Mouse (Mus musculus) kidney, postnatal 4 days (tissue): ENCODE results near the gene Cd151.
"Not testable (repeated sequence)": the region's sequence is repeated elsewhere in the genome, so short reads cannot be mapped to it uniquely, and the experiment has no call there.

Source experiments
- DNase-seq, 2 experiments: peaks; one replicate each; pipeline ENCODE4 v3.0.0; 2021; ENCODE audit warnings: mixed read lengths in 2 of 2

The Cd151 gene

DNA sequence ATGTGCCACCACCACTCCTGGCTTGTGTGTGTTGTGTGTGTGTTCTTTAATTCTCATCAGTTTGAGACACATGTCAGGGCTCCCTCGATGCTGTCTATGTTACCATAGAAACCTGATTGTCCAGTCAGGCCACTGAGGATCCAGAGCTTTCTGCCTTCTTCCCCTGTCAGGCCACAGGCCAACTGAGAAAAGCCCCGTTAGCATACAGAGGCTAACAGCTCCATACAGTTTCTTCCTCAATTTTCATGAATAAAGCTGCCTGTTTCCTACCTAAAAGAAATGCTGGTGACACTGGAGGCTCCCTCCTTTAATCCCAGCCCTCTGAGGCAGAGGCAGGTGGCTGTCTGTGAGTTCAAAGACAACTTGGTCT, 30.7 kb upstream of the Cd151 start:
- no peak for DNase-seq

DNA sequence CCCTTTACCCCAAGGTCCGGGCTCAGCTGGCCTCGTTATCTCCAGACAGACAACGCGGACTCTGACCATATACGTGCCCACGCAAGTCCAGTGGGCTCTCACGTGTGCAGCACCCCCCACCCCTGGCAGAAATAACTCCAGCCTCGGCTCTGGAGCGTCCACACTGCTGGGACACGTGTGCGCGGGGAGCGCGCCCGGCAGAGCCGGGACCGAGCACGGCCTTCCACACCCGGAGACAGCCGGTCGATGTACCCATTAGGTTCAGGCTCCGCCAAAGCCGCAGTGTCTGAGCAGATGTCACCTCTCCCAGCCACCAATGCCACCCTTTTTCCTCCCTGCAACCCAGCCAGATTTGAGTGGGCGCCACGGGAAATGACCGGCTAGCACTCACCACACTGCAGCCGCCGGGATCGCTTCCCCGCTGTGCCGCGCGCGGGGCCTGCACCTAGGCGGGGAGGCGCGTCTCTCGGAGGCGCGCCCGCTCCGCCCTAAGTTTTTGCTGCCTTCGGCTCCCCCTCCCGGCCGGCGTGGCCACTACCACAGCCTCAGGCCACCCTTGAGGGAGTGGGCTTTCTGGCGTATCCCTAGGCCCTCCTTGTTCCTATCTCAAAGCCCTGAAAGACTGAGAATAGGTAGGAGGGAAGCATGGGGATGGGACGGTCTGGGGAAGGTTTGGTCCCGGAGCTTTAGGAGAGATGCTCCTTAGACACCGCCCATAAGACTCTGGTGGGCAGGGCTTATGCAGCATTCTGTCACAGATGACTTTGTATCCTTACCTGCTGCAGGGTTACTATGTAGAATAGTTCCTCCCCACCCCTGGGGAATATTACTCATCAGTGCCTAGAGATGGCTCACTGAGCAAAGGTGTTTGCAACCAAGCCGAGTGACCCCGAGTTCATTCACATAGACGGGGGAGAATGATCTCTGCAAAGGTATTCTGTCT, 29.7 kb upstream of the Cd151 start, which contains the start of gene Slc25a22:
Slc25a22 (minus strand) TSS at position 715 of the 943 bp plus-strand sequence.
- peak; percentile 87 to 92 for DNase-seq

DNA sequence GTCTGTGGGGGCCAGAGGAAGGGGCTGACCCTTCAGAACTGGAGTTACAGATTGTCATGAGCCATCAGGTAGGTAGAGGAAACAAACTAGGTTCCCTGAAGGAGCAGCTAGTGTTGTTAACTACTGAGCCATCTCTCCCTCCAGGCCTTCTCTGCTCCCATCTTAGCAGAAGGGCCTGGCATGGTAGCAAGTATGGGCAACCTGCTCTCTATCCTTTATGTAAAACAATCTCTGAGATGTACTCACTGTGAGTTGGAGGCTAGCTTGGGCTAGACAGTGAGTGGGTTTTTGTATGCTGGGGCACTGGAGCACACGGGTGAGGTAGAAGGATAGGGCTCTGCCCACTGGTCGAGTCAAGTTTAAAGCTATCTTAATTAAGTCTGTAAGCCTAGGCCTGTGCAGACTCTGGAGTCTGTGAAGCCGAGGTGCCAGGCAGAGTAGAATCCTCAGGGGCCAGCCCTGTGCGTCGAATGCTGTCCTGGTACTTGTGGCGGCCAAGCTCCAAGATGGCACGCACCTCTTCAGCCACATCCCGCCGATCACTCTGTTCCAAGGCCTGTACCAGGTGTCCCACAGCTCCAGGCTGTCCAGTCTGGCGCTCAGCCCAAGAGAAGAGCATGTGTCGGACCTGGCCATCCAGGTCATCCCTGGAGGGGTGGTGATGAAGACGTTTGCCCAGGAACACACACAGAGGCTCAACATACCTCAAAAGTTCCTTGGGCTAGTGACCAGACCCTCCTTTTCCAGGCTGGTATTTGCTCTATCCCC, 28.8 kb upstream of the Cd151 start:
- DNase-seq = no peak

DNA sequence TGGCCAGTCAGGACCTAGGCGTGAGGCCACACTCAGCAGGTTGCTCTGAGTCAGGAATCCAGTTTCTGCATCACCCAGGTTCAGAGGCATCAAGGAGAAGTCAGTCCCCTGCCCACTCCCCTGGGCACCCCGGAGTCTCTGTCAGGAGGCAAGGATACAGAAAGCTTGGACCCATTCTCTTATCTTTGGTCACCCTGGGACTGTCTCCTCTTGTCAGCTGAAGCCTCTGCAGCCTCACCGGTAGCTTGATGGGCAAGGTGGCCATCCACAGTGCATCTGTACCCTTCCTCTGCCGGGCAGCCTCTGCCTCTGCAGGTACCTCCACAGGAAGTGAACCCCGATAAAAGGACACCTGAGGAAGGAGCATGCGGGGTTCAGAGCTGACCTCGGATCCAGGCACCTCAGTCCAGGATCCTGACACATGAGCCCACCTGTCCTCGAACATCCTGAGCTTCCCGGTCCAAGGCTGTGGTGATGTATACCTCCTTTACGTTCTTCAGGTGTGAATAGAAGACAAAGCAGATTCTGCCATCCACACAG, 28.0 kb upstream of the Cd151 start:
- DNase-seq = no peak

DNA sequence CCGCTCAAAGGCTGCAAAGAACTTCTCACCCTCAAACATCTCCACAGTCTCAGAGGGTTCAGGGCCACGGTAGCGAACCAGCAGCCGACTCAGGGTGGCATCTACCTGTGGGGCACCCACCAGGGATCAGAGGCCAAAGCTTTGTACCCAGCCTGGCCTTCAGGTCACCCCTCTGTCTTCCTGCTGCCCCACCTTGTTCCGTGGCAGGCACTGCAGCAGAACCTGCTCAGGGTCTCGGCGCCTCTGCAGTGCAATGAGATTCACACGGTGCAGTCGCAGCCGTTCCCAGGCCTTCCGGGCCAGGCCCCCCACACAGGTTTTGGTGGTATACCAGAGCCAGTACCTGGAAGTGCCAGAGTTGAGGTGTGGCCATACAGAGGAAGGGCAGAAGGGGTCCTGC, 27.4 kb upstream of the Cd151 start:
- no peak for DNase-seq

DNA sequence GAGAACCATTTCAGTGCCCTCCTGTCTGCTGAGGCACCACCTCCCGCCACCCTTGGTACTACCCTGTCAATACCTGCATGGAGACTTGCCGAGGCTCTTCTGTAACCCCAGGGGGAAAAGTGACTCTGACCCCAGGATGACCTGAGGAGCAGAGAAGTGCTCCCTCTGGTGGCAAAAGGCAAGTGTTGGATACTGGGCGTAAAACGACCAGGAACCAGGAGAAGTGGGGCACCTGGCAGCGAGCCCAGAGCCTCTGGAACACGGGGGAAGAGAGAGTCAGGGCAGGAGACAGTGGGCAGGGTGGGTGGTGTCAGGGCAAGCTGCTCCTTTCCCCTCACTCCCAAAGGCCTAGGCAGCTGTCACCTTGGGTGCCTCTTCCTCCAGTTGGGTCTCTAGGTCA, 26.6 kb upstream of the Cd151 start:
- peak; percentile 76 to 83 for DNase-seq

DNA sequence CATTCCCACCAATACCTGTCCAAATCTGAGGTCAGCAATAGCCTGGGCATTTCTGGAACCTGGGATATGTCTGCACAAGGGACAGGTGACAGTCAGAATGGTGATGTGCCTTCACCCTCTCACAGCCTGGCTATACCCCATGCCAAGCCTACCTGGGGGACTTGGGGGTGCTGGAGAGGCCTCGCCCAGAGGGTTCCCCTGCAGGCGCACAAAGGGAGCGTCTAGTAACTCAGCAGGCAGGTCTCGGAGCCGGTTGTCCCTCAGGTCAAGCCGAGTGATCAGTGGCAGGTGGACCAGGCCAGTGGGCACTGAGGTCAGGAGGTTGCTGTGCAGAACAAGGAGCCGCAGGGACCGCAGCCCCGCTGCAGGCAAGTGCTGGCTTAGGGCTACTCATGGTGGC, 25.7 kb upstream of the Cd151 start:
- no peak for DNase-seq

DNA sequence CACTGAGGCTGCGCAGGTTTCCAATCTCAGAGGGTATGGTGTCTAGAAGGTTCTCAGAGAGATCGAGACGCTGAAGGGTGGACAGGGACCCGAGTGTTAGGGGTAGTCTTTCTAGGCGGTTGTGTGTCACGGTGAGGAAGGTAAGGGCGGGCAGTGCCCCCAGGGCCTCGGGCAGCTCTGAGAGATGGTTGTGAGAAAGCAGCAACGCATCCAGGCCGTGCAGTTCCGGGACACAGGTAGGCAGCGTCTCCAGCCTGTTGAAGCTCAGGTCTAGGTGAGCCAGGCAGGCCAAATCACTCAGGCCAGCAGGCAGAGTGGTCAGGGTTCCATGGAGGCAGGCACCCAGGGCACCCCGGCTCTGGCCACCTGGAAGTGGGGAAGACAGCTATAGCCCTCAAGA, 25.0 kb upstream of the Cd151 start:
- DNase-seq = no peak

DNA sequence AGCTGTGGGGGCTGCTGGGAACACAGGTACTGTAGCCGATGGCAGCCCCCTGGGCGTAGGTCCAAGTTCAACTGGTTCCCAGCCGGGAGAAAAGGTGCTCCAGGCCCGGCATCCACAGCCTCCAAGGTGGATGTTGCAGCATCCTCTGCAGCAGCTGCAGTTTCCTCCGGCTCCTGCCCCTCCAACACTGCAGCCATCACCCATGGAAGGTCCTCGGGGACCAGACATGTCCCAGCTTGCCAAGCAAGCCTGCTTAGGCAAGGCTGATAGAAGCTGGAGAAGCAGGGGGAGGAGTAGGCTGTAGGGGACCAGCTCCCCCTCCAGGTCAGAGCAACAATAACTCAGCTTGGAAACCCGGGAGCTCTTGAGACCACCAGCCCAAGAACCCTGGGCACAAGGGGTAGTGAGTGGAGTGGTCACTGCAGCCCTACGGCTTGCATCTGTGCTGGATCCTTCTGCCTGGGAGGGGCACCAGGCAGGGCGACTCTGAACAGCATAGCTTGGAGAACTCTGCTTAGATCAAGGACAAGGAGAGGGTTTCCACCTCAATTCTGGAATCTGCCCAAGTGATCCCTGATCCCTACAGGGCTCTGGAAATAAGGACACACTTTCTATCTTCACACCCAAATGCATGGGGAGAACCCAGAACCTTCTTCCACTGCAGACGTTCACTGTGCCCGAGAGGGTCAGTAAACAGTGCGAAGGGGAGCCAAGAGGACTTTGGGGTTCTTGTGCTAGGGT, 23.9 kb upstream of the Cd151 start:
- DNase-seq = peak in 1 of 2 experiments; percentile 63

DNA sequence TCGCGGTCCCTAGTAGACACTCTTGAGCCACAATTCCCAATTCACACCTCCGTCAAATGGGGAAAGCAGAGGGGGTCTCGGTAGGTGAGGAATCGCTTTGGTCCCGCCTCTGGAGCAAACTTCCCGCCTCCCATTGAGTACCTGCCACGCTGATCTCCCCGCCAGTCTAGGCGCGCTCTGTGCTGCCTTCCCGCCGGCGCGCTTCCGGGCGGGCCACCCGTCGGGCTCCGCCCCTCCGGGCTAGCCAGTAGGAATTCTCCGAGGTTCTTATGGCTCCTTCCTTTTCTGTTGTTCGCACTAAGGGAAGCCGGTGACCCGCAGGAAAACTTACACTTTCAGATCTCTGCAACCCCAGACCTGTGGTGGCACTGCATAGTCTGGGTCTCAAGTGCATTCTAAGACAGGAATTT, 23.4 kb upstream of the Cd151 start, which contains the start of gene Pidd1:
Pidd1 (minus strand) TSS at position 198 of the 410 bp plus-strand sequence.
- peak; percentile 80 to 87 for DNase-seq

DNA sequence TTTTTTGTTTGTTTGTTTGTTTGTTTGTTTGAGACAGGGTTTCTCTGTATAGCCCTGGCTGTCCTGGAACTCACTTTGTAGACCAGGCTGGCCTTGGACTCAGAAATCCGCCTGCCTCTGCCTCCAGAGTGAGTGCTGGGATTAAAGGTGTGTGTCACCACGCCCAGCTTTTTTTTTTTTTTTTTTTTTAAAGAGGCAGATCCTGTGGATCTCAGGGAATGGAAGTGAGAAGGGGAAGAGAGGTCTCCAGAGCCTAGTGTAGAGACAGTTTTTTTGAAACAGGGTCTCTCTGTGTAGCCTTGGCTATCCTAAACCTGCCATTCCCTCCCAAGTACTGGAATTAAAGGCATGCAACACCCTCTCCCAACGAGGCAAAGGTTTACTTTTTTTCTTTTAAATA, 20.8 kb upstream of the Cd151 start:
- DNase-seq = not testable (repeated sequence)

DNA sequence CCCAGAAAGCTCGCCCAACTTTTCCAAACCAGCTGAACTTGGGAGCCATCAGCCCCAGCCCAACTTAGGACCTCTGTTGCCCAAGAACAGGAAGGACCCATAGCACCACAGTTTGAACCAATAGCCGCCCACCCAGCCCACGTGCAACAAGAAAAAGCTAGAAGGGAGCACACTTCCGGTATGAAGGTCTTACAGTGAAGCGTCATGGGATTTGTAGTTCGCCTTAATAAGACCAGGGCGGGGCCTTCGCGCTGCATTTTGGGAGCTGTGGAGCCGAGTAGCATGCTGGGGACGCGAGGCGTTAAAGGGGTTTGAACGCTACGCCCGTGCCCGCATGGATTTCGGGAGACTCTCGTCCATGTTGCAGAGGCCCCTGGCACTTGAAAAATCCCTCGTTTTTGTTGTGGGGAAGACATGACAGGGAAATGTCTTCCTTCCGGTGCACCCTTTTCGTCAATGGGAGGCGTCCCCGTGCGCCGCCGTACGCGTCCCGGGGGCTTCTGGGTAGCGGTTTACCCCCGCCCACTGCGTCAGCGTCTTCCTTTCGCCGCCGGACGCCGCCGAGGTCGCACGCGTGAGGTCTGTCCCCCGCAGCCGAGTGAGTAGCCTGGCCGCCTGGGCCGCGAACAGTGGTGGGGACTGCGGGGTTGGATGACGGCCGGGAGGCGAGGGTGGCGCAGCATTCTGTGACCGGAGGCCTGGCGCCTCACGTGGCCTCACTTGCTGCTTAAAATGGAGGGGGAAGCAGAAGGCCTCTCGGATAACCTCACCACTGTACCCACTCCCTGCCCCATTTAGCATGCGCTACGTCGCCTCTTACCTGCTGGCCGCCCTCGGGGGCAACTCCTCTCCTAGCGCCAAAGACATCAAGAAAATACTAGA, 19.8 kb upstream of the Cd151 start, which contains the start of gene Rplp2:
Rplp2 (plus strand) TSS at position 261 of the 882 bp plus-strand sequence.
- DNase-seq = peak; percentile 94 to 97

DNA sequence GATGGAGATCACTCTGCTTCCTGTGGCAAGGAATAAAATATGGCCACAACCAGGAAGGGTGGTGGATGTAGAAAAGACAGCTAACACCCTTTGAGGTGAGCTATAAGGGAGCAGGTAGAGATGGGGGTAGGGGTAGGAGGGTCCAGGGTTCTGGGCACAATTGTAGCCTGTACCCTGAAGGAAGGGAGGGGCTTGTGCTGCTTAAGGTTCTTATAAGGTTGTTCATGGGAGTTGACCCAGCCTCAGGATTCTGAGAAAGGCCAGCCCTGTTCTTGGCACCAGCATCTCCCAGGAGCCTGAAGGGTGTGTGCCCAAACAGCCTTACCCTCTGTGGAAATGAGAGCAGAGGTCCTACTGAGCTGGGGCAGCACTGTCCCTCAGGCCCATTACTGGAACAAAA, 15.3 kb upstream of the Cd151 start:
- DNase-seq = no peak

DNA sequence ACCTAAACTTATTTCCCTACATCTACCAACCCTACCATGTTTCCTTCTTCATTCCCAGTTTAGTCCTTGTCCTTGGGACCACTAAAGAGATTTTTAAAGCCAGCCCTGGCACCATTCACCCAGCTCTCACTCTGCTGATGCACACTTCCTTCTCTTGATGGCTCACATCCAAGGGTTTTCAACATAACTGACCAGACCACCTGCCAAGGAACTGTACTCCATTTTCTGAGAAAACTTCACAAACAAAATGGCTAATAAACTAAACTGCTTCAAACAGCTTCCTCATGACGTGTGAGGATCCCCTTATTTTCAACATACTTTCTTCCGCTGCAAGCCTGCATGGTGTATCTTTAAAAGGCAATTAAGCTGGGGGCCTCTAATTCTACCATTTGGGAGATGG, 13.6 kb upstream of the Cd151 start:
- no peak for DNase-seq

DNA sequence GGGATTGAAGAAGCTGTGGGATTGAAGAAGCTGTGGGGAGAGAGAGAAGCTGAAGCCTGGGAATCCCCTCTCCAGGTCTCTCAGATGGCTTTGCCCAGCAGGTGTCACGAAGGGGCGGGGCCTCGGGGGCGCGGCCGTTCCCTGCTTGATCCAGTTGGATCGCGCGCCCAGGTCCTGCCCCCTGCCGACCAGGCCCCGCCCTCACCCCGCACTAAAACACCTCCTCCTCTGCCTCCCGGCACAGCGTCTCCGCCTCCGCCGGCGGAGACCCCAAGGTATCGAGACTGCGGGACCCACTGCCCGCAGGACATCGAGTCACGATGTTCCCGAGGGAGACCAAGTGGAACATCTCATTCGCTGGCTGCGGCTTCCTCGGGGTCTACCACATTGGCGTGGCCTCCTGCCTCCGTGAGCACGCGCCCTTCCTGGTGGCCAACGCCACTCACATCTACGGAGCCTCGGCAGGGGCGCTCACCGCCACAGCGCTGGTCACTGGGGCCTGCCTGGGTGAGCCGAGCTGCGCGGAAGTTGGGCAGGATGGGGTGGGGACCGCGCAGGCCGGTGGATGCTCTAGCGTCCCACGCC, 12.1 kb upstream of the Cd151 start, which contains the start of gene Pnpla2:
Pnpla2 (plus strand) TSS at position 232 of the 585 bp plus-strand sequence.
- peak; percentile 98 to 99 for DNase-seq

DNA sequence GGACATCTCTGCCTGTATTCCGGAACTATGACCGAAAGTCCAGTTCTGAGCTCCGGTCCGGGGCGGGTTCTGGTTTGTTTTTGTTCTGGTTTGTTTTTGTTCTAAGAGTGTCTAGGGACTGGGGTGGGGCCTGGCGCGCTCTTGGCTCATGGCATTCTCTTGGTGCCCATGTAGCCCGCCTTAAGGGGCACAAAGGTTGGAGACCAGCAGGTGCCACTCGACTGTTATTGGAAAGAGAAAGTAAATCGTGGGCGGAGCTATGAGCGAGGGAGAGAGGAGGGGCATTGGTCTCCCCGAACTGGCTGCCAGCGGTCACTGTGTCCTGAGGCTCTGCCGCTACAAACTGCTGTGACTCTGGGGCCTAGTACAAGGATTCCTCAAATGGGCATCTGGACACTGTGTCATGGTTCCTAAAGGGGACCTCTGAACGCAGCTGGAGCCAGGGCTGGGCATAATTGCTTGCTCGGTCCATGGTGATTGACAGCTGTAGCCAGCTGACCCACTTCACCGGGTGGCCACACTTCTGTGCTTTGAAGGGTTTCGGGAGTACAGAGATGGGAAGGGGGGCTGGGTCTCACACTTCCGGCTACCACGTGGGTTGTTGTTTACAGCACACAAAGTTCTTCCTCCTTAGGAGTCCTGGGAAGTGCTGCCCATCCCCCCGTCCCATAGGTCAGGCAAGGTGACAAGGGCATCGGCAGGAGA, 11.4 kb upstream of the Cd151 start:
- peak; percentile 74 to 84 for DNase-seq

DNA sequence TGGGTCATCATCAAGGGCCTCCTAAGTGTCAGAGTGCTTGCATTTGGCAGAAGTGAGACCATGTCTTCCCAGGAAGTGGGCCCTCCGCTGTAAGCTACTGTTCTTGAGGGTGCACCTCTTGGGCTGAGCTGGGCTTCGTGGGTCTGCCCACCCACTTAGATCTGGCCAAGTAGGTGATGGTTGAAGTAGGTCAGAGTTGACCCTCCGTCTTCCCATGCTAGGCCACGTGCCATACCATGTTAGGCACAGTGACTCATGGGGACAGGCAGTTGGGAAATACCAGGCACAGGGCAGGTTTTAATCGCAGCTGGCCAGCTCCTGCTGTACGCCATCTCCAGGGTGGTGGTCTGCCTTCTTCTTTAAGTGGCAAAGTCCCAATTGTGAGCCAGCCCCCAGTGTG, 10.5 kb upstream of the Cd151 start:
- no peak for DNase-seq

DNA sequence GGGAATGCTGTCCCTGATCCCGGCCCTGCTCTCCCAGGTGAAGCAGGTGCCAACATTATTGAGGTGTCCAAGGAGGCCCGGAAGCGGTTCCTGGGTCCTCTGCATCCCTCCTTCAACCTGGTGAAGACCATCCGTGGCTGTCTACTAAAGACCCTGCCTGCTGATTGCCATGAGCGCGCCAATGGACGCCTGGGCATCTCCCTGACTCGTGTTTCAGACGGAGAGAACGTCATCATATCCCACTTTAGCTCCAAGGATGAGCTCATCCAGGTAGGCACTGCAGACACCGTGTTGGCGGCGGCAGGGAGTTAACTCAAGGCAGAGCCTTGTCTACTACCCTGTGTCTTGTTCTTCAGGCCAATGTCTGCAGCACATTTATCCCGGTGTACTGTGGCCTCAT, 10.0 kb upstream of the Cd151 start:
- no peak for DNase-seq

DNA sequence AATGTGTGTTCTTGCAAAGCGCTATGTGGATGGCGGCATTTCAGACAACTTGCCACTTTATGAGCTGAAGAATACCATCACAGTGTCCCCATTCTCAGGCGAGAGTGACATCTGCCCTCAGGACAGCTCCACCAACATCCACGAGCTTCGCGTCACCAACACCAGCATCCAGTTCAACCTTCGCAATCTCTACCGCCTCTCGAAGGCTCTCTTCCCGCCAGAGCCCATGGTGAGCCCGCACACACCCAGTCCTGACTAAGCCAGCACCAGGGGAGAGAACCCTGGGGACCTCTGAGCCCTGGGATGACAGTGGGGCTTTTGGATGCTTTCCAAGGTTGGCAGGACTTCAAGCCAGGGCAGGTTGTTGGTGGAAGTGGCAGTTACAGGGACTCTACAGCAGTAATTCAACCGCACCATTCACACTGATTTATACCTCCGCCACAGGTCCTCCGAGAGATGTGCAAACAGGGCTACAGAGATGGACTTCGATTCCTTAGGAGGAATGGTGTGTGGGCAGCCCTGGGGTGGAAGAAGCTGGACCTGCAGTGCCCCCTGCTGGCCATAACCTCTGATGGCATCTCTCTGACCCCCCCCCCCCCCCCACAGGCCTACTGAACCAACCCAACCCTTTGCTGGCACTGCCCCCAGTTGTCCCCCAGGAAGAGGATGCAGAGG, 9.1 kb upstream of the Cd151 start:
- peak; percentile 74 to 80 for DNase-seq

DNA sequence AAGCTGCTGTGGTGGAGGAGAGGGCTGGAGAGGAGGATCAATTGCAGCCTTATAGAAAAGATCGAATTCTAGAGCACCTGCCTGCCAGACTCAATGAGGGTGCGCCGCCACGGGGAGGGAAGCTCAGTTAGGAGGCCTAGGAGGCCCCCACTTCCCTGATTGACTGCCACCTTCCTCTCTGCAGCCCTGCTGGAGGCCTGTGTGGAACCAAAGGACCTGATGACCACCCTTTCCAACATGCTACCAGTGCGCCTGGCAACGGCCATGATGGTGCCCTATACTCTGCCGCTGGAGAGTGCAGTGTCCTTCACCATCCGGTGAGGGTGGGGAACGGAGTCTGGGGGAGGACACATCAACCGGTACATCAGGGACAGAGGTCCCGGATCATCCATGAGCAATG, 8.5 kb upstream of the Cd151 start:
- DNase-seq = no peak
